Mouse (Mus musculus): Measurements from ENCODE around the gene Dap.

DNA sequence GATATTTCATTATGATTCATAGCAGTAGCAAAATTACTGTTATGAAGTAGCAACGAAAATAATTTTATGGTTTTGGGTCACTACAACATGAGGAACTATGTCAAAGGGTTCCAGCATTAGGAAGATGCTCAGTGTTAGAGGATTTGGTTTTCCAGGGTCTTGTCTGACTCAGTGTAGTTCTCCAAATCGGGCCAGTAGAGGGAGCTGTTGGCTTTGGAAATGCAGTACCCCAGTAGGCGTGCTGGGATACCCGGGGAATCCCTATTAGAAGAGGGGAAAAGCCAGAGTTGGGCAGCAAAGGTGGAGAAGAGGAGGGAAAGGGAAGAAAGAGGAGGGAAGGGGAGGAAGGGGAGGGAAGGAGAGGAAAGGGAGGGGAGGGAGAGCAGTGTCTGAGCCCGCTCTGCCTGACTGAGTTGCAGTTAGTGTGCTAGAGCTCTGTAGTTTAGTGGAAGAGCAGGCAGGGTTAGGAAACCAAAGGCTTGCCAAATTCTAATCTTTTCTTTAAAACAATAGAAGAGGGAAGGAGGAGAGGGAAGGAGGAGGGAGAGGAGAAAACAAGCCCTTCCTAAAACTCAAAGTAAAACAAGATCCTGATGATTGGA, 91.6 kb downstream of the Dap start:
- TF ChIP-seq CTCF (IDR thresholded peaks at IDR 0.05; ENCODE audit: low read depth, low read length) (0 out of 2 replicates have a peak, but pooled peaks have one; percentile 11), POLR2AphosphoS5 (IDR thresholded peaks at IDR 0.05; ENCODE audit: insufficient replicate concordance, low read depth, low read length) (no peak), GATA1 (IDR thresholded peaks at IDR 0.05; ENCODE audit: borderline replicate concordance, low read length) (no peak)
